Mouse (Mus musculus): ENCODE measurements at regions not wholly inside any gene's neighbourhood (a gene's known extent, or its start where the extent isn't known, plus 50 kb on each side); places are given as distances from the start of the nearest gene placed in this dataset.

- no peak for ATAC-seq
- 41% methylated on average over 2 of the region's 2 CpGs for WGBS
These were observed 541.8 kb upstream of the Manea start for GRCm38 (mm10) chr4:26888514-26888913.

GRCm38 (mm10) chr4:26879022-26879421 is 532.3 kb upstream of the Manea start:
- DNase-seq (ENCODE audit: low spot score), result no peak
- no peak overlapping the region for H3K4me3 ChIP-seq (ENCODE audit: low read depth, low read length)
- H3K27ac ChIP-seq (ENCODE audit: low read length), result no peak overlapping the region
- H3K4me1 ChIP-seq (ENCODE audit: insufficient read depth, low read depth, low read length), result no peaks in the 10 kb centered on the region
- no peak overlapping the region for H3K4me2 ChIP-seq (replicated peaks; ENCODE audit: low read depth, low read length)
- no peaks in the 10 kb centered on the region for H3K27me3 ChIP-seq (replicated peaks; ENCODE audit: insufficient read depth, low read length)
- ATAC-seq, result no peak
- TF ChIP-seq EP300 (IDR thresholded peaks at IDR 0.05) (no peak), CTCF (IDR thresholded peaks at IDR 0.05) (peak; percentile 33)
- H3K36me3 ChIP-seq (ENCODE audit: insufficient read depth, low read length), result no peaks in the 10 kb centered on the region
- 28% methylated on average over 3 of the region's 3 CpGs for WGBS
- H3K9ac ChIP-seq (replicated peaks; ENCODE audit: low read depth), result no peak overlapping the region
- H3K9me3 ChIP-seq (ENCODE audit: low read length), result no peaks in the 10 kb centered on the region

More at GRCm38 (mm10) chr4:26888514-26888913, 541.8 kb upstream of the Manea start:
- DNase-seq (ENCODE audit: low spot score), result no peak
- Histone ChIP-seq H3K4me2 (replicated peaks; ENCODE audit: low read depth, low read length) (no peak overlapping the region), H3K27me3 (replicated peaks; ENCODE audit: insufficient read depth, low read length) (no peaks in the 10 kb centered on the region), H3K9me3 (ENCODE audit: low read length) (no peaks in the 10 kb centered on the region), H3K4me3 (ENCODE audit: low read depth, low read length) (no peak overlapping the region), H3K36me3 (ENCODE audit: insufficient read depth, low read length) (no peaks in the 10 kb centered on the region), H3K27ac (ENCODE audit: low read length) (no peak overlapping the region), H3K4me1 (ENCODE audit: insufficient read depth, low read depth, low read length) (no peaks in the 10 kb centered on the region), H3K9ac (replicated peaks; ENCODE audit: low read depth) (no peak overlapping the region)
- TF ChIP-seq CTCF (IDR thresholded peaks at IDR 0.05) (no peak), EP300 (IDR thresholded peaks at IDR 0.05) (no peak)

DNA sequence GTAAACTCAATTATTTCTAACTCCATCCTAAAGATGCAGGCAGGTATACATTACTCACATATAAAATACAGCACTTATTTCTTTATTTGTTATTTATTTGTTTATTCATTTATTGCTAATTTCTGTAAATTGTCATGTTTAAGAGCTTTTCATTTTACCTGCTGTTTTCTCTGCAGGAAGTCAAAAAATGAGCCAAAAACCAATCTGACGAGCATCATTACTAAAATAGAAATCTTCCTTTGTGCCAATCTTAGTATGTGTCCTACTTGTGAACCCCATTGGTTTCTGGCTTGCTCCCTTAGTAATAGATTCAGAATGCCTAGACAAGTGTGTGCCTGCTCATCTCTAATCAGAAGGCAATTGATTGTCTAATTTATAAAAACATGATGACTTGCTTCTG is 495.1 kb upstream of the Manea start:
- H3K9me3 ChIP-seq (ENCODE audit: low read length), result no peaks in the 10 kb centered on the region
- TF ChIP-seq CTCF (IDR thresholded peaks at IDR 0.05) (no peak), EP300 (IDR thresholded peaks at IDR 0.05) (no peak)
- 71% methylated on average over 1 of the region's 1 CpGs for WGBS
- H3K27me3 ChIP-seq (replicated peaks; ENCODE audit: insufficient read depth, low read length), result no peaks in the 10 kb centered on the region
- no peak overlapping the region for H3K9ac ChIP-seq (replicated peaks; ENCODE audit: low read depth)
- H3K4me2 ChIP-seq (replicated peaks; ENCODE audit: low read depth, low read length), result no peak overlapping the region
- no peaks in the 10 kb centered on the region for H3K4me1 ChIP-seq (ENCODE audit: insufficient read depth, low read depth, low read length)
- no peaks in the 10 kb centered on the region for H3K36me3 ChIP-seq (ENCODE audit: insufficient read depth, low read length)
- H3K27ac ChIP-seq (ENCODE audit: low read length), result no peak overlapping the region
- no peak for DNase-seq (ENCODE audit: low spot score)
- H3K4me3 ChIP-seq (ENCODE audit: low read depth, low read length), result no peak overlapping the region
- no peak for ATAC-seq

DNA sequence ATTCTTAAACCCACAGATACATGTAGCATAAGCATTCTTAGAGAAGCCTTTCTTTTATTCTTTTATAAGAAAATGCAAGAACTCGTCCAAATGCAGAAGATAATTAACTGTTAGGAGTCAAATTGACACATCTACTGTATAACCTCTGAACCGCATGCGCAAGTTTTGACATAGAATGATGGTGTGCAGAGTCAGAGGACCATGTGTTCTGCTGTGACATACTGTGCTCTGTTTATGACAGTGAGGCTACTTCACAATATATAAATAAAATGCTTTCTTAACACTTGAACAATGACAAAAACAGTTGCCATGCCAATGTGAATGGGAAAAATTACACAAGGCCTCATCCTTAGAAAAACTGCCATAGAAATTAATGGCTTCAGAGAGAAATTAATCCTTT is 454.1 kb upstream of the Manea start:
- H3K9ac ChIP-seq (replicated peaks; ENCODE audit: low read depth), result no peak overlapping the region
- H3K4me1 ChIP-seq (ENCODE audit: insufficient read depth, low read depth, low read length), result no peaks in the 10 kb centered on the region
- DNase-seq (ENCODE audit: low spot score), result peak; percentile 71
- peak; percentile 85 for ATAC-seq
- no peaks in the 10 kb centered on the region for H3K36me3 ChIP-seq (ENCODE audit: insufficient read depth, low read length)
- H3K4me2 ChIP-seq (replicated peaks; ENCODE audit: low read depth, low read length), result no peak overlapping the region
- H3K27ac ChIP-seq (ENCODE audit: low read length), result no peak overlapping the region
- H3K4me3 ChIP-seq (ENCODE audit: low read depth, low read length), result no peak overlapping the region
- H3K9me3 ChIP-seq (ENCODE audit: low read length), result no peaks in the 10 kb centered on the region
- 49% methylated on average over 3 of the region's 3 CpGs for WGBS
- TF ChIP-seq CTCF (IDR thresholded peaks at IDR 0.05) (no peak), EP300 (IDR thresholded peaks at IDR 0.05) (peak; percentile 36)
- no peaks in the 10 kb centered on the region for H3K27me3 ChIP-seq (replicated peaks; ENCODE audit: insufficient read depth, low read length)

DNA sequence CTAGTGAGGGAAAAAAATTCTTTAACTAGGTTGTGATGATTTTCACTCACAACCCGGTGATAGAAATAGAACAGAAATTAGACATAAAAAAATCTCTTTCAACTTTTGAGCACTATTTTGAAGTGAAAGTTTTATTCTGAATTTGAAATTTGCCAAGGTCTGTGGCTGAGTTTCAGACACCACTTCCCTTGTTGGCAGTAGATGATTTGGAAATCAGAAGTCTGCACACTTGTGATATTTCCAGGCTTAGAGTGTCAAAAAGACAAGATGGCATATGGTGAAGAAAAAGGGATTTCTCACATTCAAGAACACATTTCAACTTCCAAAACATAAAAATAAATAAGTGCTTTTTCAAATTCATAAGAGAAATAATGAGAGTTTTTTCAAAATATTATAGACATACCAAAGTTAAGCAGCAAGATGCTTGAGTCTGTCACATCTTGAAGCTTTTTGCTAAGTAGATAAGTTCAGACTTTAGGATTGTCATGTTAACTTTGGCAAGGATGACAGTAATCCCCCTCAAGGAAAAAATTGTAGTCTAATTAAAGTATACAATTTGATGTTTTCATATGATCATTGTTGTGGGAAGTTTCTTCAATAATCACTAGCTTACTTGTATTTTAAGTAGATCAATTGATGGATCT is 446.6 kb upstream of the Manea start:
- H3K27ac ChIP-seq (ENCODE audit: low read length), result no peak overlapping the region
- no peak for ATAC-seq
- H3K36me3 ChIP-seq (ENCODE audit: insufficient read depth, low read length), result no peaks in the 10 kb centered on the region
- no peaks in the 10 kb centered on the region for H3K9me3 ChIP-seq (ENCODE audit: low read length)
- WGBS, result 90% methylated on average over 1 of the region's 1 CpGs
- no peaks in the 10 kb centered on the region for H3K4me1 ChIP-seq (ENCODE audit: insufficient read depth, low read depth, low read length)
- no peak overlapping the region for H3K9ac ChIP-seq (replicated peaks; ENCODE audit: low read depth)
- H3K4me2 ChIP-seq (replicated peaks; ENCODE audit: low read depth, low read length), result no peak overlapping the region
- no peaks in the 10 kb centered on the region for H3K27me3 ChIP-seq (replicated peaks; ENCODE audit: insufficient read depth, low read length)
- no peak for DNase-seq (ENCODE audit: low spot score)
- no peak for TF ChIP-seq CTCF (IDR thresholded peaks at IDR 0.05)
- no peak for TF ChIP-seq EP300 (IDR thresholded peaks at IDR 0.05)
- no peak overlapping the region for H3K4me3 ChIP-seq (ENCODE audit: low read depth, low read length)

GRCm38 (mm10) chr4:26767896-26768295 is 421.2 kb upstream of the Manea start:
- no peaks in the 10 kb centered on the region for H3K36me3 ChIP-seq (ENCODE audit: insufficient read depth, low read length)
- DNase-seq (ENCODE audit: low spot score) (no peak), ATAC-seq (no peak)
- 78% methylated on average over 2 of the region's 2 CpGs for WGBS
- H3K9me3 ChIP-seq (ENCODE audit: low read length), result no peaks in the 10 kb centered on the region
- H3K4me2 ChIP-seq (replicated peaks; ENCODE audit: low read depth, low read length), result no peak overlapping the region
- no peak for TF ChIP-seq EP300 (IDR thresholded peaks at IDR 0.05)
- no peak for TF ChIP-seq CTCF (IDR thresholded peaks at IDR 0.05)
- H3K27me3 ChIP-seq (replicated peaks; ENCODE audit: insufficient read depth, low read length), result no peaks in the 10 kb centered on the region
- no peak overlapping the region for H3K4me3 ChIP-seq (ENCODE audit: low read depth, low read length)
- no peaks in the 10 kb centered on the region for H3K4me1 ChIP-seq (ENCODE audit: insufficient read depth, low read depth, low read length)
- H3K27ac ChIP-seq (ENCODE audit: low read length), result no peak overlapping the region
- no peak overlapping the region for H3K9ac ChIP-seq (replicated peaks; ENCODE audit: low read depth)
